Mouse (Mus musculus) thymus, postnatal 4 days (tissue): Measurements from ENCODE around the gene Arhgap40.

Source experiments
- DNase-seq: peaks from one replicate; pipeline ENCODE4 v3.0.0; 2021

Arhgap40 gene

DNA sequence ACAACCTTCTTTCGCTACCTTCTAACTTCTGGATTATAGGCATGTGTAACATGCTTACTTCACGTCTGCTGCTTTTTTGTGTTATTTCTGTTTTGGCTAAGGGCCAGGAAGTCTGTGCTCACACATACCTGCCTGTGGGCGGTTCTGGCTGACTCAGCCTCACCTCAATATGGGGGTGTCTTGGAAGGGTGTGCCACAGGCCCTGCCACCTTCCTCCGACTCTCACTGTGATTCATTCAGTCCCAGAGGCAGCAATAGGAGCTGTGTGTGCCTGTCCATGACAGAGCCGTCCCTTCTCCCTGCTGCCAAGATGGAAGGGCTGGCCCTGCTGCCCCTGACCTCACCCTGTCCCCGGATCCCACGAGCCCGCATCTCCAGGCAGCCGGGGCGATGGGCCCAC is at the start of gene Arhgap40:
Gene Arhgap40 (plus strand): TSS at position 269 of the 400 bp plus-strand sequence.
- DNase-seq = no peak

DNA sequence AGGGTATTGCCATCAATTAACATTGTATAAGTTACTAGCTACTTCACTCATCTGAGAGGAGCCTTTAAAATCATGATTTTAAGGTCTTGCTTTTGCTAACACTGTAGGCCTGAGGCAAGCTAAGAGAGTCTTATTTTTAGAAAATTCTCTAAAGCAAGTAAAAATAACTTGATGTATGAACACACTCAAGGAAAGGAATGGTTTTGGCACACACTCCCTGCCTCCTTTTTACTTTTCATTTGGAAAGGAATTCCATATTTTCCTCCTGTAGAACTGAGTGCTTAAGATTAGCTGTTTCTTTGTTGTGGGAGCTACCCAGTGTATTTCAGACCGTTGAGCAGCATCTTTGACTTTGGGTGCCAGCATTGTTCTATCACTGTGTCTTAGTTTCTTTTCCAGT is 38.4 kb upstream of the Arhgap40 start:
- no peak for DNase-seq

DNA sequence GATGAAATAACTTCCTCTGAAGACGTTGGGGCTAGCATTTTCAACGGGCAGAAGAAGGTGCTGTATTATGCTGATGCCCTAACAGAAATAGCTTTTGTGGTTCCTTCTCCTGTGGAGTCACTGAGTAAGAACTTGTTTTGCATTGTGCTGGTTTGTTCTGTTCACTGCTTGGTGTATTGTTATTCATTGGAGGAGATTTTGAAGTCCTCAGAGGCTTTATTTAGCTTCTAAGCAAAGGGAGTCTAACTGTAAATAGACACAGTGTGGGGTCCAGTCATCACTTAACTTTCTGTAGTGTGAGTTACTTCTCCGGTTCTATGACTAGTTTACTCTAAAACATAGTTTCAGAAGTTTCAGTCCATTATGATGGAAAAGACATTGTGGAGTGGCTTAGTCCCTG is 35.0 kb upstream of the Arhgap40 start:
- no peak for DNase-seq

DNA sequence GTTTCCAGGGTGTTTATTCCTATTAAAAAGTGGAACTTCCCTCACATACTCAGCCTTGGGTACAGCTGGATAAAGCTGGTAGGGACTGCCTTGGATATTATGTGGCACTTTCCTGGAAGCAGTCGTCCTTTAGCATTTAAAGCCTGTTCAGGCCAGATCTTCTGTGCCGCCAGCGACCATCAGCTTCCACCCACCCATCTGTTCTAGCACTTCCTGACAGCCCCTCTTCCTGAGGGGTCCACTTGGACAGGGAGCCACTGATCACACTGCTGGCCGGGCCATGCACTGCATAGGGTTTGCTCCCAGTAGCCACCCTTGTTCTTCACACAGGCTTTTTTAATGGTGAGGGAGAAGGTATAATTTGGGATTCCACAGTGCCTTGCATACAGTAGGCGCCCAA is 14.1 kb upstream of the Arhgap40 start:
- no peak for DNase-seq

DNA sequence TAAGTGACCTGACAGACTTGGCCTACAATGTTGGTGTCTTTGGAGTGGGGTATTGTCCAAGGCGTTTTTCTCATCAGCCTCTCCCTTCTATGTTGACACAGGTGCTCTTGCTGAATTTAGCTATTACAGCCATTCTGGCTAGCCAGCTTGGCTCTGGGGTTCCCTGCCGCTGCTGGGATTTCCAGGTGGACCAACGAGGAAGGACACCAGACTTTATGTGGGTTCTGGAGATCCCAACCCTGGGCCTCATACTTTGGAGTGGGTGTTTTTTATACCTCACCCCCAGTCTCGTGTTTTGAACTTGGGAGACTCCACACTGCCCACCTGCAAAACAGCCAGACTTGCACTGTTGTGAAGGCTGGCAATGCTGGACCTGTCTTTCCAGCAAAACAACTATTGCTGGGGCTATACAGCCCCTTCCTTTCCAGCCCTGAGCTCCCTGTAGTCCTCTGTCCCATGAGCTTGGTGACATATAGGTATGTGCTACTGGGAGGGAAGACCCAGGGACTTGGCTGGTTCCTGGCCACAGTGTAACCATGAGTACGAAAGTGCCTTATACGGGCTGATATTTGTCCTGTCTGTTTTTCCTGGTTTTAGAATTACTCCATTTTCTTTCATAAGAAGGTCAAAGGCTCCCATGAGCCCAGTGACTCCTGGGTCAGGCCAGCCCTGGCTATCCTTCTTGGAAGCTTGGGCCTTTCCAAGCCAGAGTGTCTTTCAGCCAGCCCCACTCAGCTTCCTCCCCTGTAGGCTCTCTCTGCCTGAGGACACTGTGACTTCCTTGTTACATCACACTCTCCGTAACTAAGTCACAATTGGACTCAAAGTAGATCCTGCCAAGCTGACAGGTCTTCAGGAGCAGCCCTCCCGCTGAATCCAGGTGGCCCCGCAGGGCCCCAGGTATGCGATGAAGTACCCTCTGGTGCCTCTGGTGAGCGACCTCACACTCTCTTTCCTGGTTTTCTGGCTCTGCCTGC is 10.5 kb upstream of the Arhgap40 start, which contains the start of gene Adig:
Gene Adig (plus strand): TSS at position 777 of the 977 bp plus-strand sequence.
- DNase-seq = no peak

DNA sequence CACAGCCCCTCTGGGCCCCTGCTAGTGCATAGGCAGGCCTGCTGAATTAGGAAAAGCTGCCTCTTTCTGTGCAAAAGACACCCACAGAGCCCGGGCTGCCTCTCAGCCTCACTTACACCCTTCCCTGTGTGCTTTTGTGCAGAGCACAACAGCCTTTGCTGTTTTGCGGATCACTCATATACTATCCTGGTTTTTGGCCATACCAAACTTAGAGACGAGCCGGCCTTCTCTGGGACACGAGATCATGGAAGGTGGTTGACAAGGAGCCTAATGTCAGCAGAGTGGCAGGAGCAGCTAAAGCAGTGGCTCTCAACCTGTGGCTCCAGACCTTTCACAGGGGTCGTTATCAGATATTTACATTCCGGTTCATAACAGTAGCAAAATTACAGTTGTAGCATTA is 9.4 kb upstream of the Arhgap40 start:
- DNase-seq = no peak

DNA sequence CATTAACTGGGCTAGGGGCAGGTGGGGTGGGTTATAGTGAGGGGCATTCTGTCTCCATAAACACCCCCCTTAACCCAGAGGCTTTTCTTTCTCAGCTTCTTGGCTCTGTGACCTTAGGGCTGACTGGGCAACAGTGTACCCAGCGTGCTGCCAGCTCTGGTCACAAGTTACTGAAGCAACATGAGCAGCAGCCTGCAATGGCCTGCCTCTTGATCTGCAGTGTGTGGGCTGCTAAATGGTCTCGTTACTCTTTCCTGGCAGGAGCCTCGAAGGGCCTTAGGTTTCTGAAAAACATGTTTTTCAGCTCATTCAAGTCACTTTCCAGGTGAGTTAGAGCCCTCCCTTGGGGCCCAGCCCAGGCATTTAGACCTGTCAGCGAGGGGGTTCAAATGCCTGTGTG is 8.9 kb upstream of the Arhgap40 start:
- no peak for DNase-seq

DNA sequence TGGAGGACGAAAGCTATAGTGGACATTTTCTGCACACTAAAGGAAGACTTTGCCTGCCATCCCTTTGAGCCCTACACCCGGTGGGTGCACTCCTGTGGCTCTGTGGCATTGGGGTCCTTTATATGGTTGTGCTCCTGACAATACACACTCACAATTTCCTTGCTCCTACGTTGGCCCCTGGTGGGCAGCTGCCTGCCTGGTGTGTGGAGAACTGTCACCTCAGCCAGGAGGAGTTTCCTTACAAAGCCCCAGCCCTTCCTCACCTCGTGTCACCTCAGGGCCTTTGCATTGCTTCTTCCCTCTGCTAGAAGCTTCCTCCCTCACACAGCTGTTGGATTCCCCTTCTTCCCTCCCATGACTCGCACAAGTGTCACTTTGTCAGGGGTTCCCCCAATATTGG is 6.1 kb upstream of the Arhgap40 start:
- no peak for DNase-seq

DNA sequence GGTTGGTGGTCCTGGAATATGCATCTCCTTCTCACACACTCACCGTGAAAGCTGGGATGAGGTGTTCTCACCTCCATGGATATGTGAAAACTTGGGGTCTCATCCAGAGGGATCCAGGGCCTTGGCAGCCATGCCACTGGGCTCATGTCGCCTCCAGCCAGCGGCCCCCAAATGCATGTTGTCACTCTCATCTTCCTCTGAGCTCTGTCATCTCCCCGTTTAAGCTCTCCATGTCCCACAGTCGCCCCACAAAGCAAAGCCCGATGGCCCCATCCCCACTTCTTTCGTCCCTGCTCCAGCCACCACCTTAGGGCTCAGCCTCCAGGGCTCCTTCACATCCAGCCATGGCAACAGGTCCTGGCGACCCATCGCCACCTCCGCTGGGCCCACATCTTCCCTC is 5.5 kb upstream of the Arhgap40 start:
- no peak for DNase-seq

DNA sequence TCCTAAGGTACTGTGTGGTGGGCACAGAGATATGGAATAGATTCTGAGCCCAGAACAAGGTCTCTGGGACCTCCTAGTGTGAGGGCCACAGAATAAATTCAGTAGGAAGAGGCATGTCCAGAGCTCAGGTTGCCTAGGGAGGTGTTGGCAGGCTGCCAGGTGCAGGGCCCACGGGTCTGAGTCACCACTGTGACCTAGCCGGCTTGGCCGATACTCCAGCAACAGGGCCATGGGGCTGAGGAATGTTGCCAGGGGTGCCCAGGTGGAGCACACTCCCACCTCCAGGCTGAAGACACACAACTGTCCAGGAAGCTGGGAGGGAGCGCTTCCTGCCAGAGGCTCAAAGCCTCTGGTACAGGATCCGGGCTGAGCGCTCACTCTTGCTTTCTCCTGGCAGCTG is 1.9 kb upstream of the Arhgap40 start:
- peak; percentile 19 for DNase-seq

DNA sequence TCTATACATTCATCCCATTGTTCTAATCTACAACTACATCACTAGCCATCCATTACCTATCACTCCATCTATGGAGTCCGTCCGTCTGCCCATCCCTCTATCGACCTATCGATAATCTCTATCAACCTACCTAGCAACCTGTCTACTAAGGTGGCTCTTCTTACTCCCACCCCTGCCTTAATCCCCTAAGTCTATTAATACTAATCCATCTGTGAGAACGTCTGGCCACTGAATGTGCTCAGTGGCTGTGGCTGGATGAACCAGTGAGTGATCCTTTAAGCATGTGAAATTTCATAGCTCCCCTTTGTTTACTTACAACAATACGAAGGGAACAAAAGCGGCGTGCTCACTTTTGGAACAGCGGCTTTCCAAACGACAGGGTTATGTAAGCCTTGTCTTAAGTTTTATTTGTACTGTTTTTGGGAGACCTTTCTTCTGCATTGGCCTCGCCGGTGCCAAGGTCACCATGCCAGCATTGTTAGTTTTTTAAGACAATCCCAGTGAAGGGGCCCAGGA is 1.3 kb downstream of the Arhgap40 start:
- no peak for DNase-seq

DNA sequence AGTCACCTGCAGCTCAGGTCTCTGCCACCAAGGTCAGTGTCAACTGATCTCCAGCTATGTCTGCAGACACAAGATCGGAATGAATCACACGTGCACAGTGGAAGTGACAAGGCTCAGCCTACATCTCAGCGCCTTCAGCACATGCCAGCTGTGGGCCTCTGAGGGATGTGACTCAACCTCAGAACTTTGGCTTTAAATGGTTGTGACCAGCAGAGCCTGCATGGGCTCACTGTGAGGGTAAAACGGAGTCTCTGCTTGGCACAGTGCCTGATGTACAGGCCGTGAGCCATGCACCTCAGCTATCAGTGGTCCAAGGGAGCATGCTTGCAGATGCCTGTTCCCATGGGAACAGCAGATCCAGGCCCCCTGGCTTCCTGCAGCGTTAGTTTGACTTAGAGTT is 6.0 kb downstream of the Arhgap40 start:
- no peak for DNase-seq

DNA sequence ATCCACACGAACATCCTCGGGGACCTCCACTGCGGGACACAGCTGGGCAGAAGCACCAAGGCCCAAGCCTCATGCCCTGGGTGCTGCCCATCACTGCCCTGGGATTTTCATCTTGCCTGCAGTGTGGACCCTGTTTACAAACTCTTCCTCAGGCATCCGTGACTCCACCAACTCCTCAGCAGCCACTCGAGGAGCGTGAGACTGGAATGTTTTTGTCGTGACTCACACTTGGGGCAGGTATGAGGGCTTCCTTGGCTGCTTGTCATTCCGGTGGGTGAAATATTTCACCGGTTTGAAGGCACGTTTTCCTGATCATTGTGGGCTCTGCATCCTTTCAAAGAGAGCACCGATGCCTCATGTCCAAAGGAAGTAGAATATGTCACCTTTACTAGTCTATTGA is 6.5 kb downstream of the Arhgap40 start:
- no peak for DNase-seq

DNA sequence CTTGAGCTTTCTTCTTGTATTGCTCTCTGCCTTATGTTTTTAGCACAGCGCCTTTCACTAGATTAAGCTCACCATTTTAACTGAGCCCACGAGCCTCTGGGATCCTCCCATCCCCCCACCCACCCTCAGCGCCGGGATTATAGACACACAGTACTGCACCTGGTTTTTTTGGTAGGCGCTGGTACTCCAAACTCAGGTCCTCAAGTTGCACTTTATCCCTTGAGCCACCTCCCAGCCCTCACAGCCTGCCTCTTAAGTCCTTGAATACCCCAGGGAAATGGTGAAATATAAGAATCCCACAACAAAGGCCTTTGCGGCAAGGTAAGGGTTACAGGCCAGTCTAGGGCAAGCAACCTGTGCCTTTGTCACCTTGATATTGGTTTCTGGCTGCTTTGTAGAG is 7.2 kb downstream of the Arhgap40 start:
- DNase-seq = no peak

DNA sequence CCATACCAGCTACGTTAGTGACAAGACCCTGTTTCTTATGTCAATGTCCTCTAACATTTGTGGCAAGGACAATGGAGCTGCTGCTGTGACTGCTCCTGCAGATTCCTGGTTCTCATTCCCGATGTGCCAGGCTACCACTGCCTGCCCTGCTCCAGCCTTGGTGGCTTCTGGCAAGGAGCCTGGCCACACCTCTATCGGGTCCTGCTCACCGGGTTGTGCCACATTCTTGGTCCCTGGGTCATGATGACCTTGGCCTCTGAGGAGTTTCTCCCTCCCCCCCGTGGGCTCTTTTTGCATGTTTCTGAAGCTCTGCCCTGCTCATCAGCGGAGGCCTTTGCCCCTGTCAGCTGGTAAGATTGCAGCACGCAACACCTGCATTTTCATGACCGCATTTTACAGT is 10.5 kb downstream of the Arhgap40 start:
- no peak for DNase-seq

DNA sequence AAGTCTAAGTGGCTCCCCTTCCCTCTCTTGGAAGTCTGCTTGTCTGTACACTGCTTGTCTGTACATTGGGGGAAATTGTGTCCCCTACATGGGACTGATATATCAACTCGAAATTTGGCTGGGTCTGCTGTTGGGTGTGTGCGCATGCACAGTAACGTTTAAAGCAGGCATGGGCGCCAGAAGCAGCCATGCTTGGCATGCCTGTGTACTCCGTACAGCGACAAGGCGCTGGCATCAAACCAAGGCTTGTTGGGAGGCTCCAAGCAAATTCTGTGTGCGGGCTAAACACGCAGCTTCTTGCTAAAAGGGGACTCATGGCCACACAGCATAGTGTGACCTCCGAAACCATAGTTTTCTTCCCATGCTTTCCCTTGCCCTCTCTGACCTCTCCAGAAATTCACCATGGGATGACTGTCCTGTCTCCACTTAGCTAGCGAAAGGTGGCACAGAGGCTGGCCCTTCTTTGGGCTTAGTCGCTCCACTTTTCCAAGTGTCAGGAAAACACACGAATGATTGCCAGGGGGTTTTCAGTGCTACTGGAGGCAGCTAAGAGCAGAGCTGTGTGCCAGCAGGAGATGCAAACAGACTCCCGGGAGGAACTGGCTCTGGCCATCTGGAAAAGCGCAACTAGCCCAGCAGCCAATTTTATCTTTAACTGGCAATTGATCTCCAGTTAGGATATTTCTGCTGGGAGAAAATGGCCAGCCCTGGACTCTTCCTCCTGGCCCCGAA is 11.7 kb downstream of the Arhgap40 start:
- DNase-seq = no peak

DNA sequence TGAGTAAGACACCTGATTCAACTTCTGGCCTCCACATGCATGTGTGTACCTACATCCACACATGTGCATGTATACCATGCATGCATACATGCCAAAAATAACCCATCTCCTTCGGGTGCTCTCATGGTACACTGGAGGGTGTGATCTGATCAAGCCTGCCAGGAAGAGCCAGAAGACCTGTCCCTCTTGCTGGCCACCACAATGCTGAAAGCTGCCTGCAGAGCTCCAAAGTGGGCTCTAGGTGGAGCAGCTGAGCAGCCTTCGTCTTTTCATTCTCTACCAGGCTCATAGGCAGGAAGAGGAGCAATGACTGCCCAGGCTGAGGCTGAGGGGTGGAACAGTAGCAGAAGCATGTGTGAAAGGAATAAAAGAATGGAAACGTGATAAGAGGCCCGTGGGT is 21.5 kb downstream of the Arhgap40 start:
- DNase-seq = peak; percentile 69

DNA sequence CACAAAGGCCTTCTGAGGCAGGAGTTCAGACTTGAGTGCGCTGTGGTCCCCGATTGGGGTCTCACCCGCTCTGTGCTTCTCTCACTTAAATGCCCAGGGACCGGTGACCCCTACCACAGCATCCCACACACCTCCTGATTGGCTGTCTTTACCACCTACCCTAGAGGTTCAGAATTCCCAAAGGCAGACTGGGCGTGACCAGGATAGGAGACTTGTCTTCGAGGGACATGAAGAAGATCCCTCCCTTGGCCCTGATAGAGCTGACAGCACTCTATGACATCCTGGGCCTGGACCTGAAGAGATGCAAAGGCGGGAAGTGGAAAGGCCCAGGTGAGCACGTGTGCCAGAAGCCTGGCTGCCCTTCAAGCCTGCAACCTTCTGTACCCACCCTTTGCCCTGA is 22.0 kb downstream of the Arhgap40 start:
- DNase-seq = no peak

DNA sequence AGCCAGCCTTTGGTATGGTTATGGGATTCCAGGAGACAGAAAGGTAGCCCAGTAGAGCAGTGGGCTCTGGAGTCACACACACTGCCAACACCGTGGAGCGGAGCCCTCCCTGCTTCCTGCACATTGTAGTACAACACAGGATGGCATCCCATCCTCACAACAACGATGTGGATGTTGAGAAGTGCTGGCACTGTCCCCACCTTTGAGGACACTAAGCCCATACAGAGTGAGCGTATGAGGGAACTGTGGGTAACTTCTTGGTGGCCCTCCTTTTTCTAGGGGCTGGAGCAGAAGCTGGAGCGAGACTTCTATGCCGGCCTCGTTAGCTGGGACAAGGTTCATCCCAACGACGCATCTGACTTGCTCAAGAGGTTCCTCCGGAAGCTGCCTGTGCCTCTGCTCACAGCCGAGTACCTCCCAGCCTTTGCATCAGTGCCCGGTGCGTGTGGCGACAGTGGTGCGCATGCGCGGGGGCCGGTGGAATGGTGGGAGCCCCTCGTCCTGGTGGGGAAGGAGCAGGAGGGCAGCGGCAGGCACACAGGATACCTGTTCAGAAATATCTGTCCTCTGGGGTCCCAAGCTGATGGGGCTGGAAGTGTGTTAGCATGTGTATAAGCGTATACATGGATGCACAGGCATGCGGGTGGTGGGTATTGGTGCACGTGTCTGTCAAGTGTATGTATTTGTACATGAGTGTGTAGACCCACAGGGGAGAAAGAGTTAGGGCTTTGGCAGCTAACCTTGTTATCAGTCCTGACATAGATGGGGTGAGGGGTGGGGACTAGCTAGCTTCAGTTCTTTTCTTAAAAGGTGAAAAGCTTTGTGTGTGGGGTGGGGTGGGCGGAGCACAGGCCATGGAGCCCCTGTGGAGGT is 27.1 kb downstream of the Arhgap40 start:
- DNase-seq = peak; percentile 70

DNA sequence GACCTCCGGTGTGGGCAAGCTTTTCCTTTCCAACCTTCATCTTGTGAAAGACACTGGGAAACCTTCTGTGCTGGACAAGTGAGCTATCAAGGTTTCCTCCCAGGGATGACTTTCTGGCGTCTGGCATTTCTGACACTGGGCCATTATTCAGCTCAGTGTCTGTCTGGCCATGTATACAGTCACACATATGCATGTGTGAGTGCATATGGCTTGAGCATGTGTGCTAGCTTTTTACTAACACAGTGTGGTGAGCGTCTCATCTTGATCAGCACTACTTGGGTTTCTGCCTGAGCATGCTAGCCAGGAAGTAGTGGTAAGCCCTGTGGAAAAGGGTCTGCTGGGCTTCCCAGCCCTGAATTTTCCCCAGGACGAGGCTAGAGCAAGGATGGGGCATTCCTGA is 28.7 kb downstream of the Arhgap40 start:
- DNase-seq = no peak

DNA sequence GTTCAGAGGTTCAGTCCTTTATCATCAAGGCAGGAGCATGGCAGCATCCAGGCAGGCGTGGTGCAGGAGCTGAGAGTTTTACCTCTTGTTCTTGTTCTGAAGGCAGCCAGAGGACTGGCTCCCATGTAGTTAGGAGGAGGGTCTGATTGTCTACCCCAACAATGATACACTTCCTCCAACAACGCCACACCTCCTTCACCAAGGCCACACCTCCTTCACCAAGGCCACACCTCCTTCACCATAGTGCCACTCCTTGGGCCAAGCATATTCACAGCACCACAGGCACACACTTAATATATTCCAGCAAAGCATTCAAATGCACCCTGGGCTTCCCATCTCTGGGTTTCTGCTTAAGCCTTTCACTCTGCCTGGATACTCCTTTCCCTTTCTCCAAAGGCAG is 32.7 kb downstream of the Arhgap40 start:
- DNase-seq = no peak

DNA sequence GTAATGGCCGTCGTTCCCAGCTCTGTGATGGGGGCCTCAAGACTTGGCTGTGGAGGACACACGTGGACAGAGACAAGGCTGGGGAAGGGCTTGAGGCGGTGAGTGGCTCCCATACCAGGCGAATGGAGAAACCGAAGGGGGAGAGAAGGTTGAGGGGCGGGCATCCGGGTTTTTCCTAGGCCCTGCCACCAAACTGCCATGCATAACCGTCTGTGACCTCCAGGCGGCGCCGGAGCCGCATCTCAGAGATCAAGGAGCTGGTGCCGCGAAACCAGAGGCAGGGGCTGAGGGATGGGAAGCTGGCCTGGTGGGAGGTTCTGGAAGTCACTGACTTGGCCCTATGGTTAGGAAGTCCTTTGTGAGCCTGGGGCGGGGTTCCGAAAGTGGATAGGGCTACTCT is 34.2 kb downstream of the Arhgap40 start:
- peak; percentile 86 for DNase-seq

DNA sequence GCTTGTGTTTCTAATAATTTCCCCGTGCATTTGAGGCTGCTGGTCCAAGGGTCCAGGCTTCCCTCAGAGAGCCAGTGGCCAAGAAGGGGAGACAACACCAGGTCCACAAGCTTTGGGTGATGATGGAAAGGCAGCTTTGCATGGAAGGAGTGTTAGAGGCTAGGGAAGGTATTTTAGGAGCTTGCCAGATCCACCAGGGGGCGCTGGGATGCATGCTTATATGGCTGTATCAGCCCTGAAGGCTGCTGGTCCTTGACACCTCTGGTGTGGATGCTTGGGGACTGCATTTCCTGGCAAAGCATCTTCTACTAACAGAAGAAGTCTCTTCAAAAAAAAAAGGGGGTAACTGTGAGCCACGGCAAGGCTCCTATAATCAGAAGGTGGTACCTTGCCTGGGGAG is 37.5 kb downstream of the Arhgap40 start:
- DNase-seq = peak; percentile 93
